Mouse (Mus musculus) liver, adult 2 months (tissue): ENCODE data around the gene Lbx1.

Source experiments
- CTCF ChIP-seq: fragments of 200-500 bp; IDR thresholded peaks from 2 replicates; pipeline ENCODE4 v1.5.1; 2011; ENCODE audit warnings: low read depth, low read length, control low read depth
- POLR2A ChIP-seq: fragments of 200-500 bp; IDR thresholded peaks from 2 replicates; pipeline ENCODE4 v1.6.1; 2011; ENCODE audit warnings: low read length, control low read depth; ENCODE audit not compliant: insufficient read depth; ENCODE audit errors: extremely low read depth

GRCm38 (mm10) chr19:45234771-45235231 lies 811 bp downstream of the Lbx1 start:
- TF ChIP-seq CTCF (no peak), POLR2A (no peak)
